Comparison of ENCODE assay signal across 13 mouse cellular contexts in genomic region chr10:68324061-68324460, GRCm38 (mm10). TPM values are rescaled to one million over a fixed set of nuclear protein-coding genes. Genes with fewer than 3 reads are reported as not detected.
DNase-seq lines count a peak whose midpoint lies in the region; ATAC-seq and TF ChIP-seq lines count a peak whose summit lies in the region.
"Had no signal": no experiment of that assay in that cellular context is flagged by ENCODE, and none has a peak within 500 bp of the region (broad histone marks: within the 10 kb centered on the region; RNA-seq: fewer than 3 reads in every experiment).

No protein-coding gene starts in this region.

- no peak for ATAC-seq in hindbrain, embryonic 14.5 days (ENCODE audit: low FRiP score)
- no peak for ATAC-seq in hindbrain, embryonic 12.5 days (ENCODE audit: low FRiP score)
- ATAC-seq in lung, embryonic 15.5 days (ENCODE audit: borderline replicate concordance, extremely low read depth, low FRiP score, low TSS enrichment) = no peak
- ATAC-seq in embryonic facial prominence, embryonic 15.5 days (ENCODE audit: insufficient number of reproducible peaks, low FRiP score, low TSS enrichment, low read depth) = no peak
- ATAC-seq in midbrain, embryonic 15.5 days (replicated peaks) = no peak

- no peaks in the 10 kb centered on the region for H3K36me3 ChIP-seq in hindbrain, embryonic 14.5 days (replicated peaks; ENCODE audit: control insufficient read depth, insufficient read depth)
- no peaks in the 10 kb centered on the region for H3K36me3 ChIP-seq in hindbrain, embryonic 12.5 days
- H3K36me3 ChIP-seq in lung, embryonic 15.5 days = no peaks in the 10 kb centered on the region
- H3K36me3 ChIP-seq in embryonic facial prominence, embryonic 15.5 days = no peaks in the 10 kb centered on the region
- no peaks in the 10 kb centered on the region for H3K36me3 ChIP-seq in midbrain, embryonic 15.5 days (replicated peaks)
- no peaks in the 10 kb centered on the region for H3K36me3 ChIP-seq in thymus, adult 2 months (ENCODE audit: control insufficient read depth, insufficient read depth, low read length)
- H3K36me3 ChIP-seq: liver, embryonic 13.5 days; neural tube, embryonic 15.5 days; stomach, embryonic 15.5 days had no signal

- TF ChIP-seq CTCF in thymus, adult 2 months (IDR thresholded peaks at IDR 0.05; ENCODE audit: borderline replicate concordance, control insufficient read depth, extremely low read depth, insufficient read depth, low read length, poor library complexity) = no peak

- 74% methylated on average over 11 of the region's 11 CpGs for WGBS in hindbrain, embryonic 14.5 days
- WGBS in hindbrain, embryonic 12.5 days = 83% methylated on average over 11 of the region's 11 CpGs
- 77% methylated on average over 11 of the region's 11 CpGs for WGBS in lung, embryonic 15.5 days
- WGBS in embryonic facial prominence, embryonic 15.5 days = 55% methylated on average over 11 of the region's 11 CpGs
- WGBS in midbrain, embryonic 15.5 days = 52% methylated on average over 11 of the region's 11 CpGs
- whole genome bisulfite sequencing in thymus, adult 2 months = 94% methylated on average over 11 of the region's 11 CpGs

- H3K27me3 ChIP-seq in hindbrain, embryonic 14.5 days (ENCODE audit: control insufficient read depth, insufficient read depth, low read length) = no peaks in the 10 kb centered on the region
- H3K27me3 ChIP-seq in hindbrain, embryonic 12.5 days = no peaks in the 10 kb centered on the region
- no peaks in the 10 kb centered on the region for H3K27me3 ChIP-seq in lung, embryonic 15.5 days
- H3K27me3 ChIP-seq in embryonic facial prominence, embryonic 15.5 days = no peaks in the 10 kb centered on the region
- H3K27me3 ChIP-seq in midbrain, embryonic 15.5 days (replicated peaks) = no peaks in the 10 kb centered on the region
- no peaks in the 10 kb centered on the region for H3K27me3 ChIP-seq in thymus, adult 2 months (ENCODE audit: control insufficient read depth, insufficient read depth, low read length)
- H3K27me3 ChIP-seq: liver, embryonic 13.5 days; neural tube, embryonic 15.5 days; stomach, embryonic 15.5 days had no signal

- H3K4me1 ChIP-seq in hindbrain, embryonic 14.5 days (replicated peaks; ENCODE audit: control insufficient read depth, insufficient read depth, low read length) = 0 out of 2 replicates have a peak, but pooled peaks cover 4% of the 10 kb centered on the region
- H3K4me1 ChIP-seq in hindbrain, embryonic 12.5 days = 0 out of 2 replicates have a peak, but pooled peaks cover 5% of the 10 kb centered on the region
- H3K4me1 ChIP-seq in lung, embryonic 15.5 days = peaks cover 22% of the 10 kb centered on the region
- H3K4me1 ChIP-seq in embryonic facial prominence, embryonic 15.5 days = peaks cover 6% of the 10 kb centered on the region; the same call in 1 of the 2 replicates
- H3K4me1 ChIP-seq in midbrain, embryonic 15.5 days = no peaks in the 10 kb centered on the region
- H3K4me1 ChIP-seq in thymus, adult 2 months (replicated peaks; ENCODE audit: control insufficient read depth, insufficient read depth, low read length) = no peaks in the 10 kb centered on the region
- H3K4me1 ChIP-seq: liver, embryonic 13.5 days; neural tube, embryonic 15.5 days had no signal

- no peak for TF ChIP-seq POLR2A in thymus, adult 2 months (IDR thresholded peaks at IDR 0.05; ENCODE audit: control insufficient read depth, extremely low read depth, insufficient read depth, low read length, poor library complexity)

- no peak overlapping the region for H3K9ac ChIP-seq in hindbrain, embryonic 14.5 days
- no peak overlapping the region for H3K9ac ChIP-seq in hindbrain, embryonic 12.5 days
- H3K9ac ChIP-seq in lung, embryonic 15.5 days = no peak overlapping the region
- no peak overlapping the region for H3K9ac ChIP-seq in embryonic facial prominence, embryonic 15.5 days
- no peak overlapping the region for H3K9ac ChIP-seq in midbrain, embryonic 15.5 days
- H3K9ac ChIP-seq: liver, embryonic 13.5 days; neural tube, embryonic 15.5 days; stomach, embryonic 15.5 days had no signal

- DNase-seq in hindbrain, embryonic 14.5 days (ENCODE audit: low spot score) = no peak
- no peak for DNase-seq in lung, adult 18-20 months
- DNase-seq in thymus, adult 2 months = no peak
- DNase-seq: cerebellum, postnatal 14 days; heart, adult 18-20 months; kidney, adult 9 months; liver, embryonic 13.5 days had no signal

- no peaks in the 10 kb centered on the region for H3K9me3 ChIP-seq in hindbrain, embryonic 14.5 days (ENCODE audit: control insufficient read depth, low read length)
- no peaks in the 10 kb centered on the region for H3K9me3 ChIP-seq in hindbrain, embryonic 12.5 days (replicated peaks)
- no peaks in the 10 kb centered on the region for H3K9me3 ChIP-seq in lung, embryonic 15.5 days
- no peaks in the 10 kb centered on the region for H3K9me3 ChIP-seq in embryonic facial prominence, embryonic 15.5 days (replicated peaks)
- no peaks in the 10 kb centered on the region for H3K9me3 ChIP-seq in midbrain, embryonic 15.5 days
- H3K9me3 ChIP-seq: liver, embryonic 13.5 days; neural tube, embryonic 15.5 days; stomach, embryonic 15.5 days had no signal

- no peak overlapping the region for H3K27ac ChIP-seq in hindbrain, embryonic 14.5 days
- H3K27ac ChIP-seq in hindbrain, embryonic 12.5 days = no peak overlapping the region
- peak overlapping the region; percentile 72; the same call in 1 of the 2 replicates for H3K27ac ChIP-seq in lung, embryonic 15.5 days
- H3K27ac ChIP-seq in embryonic facial prominence, embryonic 15.5 days (replicated peaks) = no peak overlapping the region
- no peak overlapping the region for H3K27ac ChIP-seq in midbrain, embryonic 15.5 days
- H3K27ac ChIP-seq in thymus, adult 2 months (ENCODE audit: control insufficient read depth, insufficient read depth, low read length) = no peak overlapping the region
- H3K27ac ChIP-seq: liver, embryonic 13.5 days; neural tube, embryonic 15.5 days; stomach, embryonic 15.5 days had no signal

- peak overlapping the region; percentile 8; the same call in 1 of the 2 replicates for H3K4me2 ChIP-seq in hindbrain, embryonic 14.5 days (replicated peaks)
- no peak overlapping the region for H3K4me2 ChIP-seq in hindbrain, embryonic 12.5 days (replicated peaks)
- no peak overlapping the region for H3K4me2 ChIP-seq in lung, embryonic 15.5 days
- 0 out of 2 replicates have a peak overlapping the region, but pooled peaks have one; percentile 8 for H3K4me2 ChIP-seq in embryonic facial prominence, embryonic 15.5 days (replicated peaks)
- peak overlapping the region; percentile 19 for H3K4me2 ChIP-seq in midbrain, embryonic 15.5 days
- H3K4me2 ChIP-seq: liver, embryonic 13.5 days; neural tube, embryonic 15.5 days; stomach, embryonic 15.5 days had no signal

- no peak overlapping the region for H3K4me3 ChIP-seq in hindbrain, embryonic 14.5 days (replicated peaks; ENCODE audit: low read length)
- H3K4me3 ChIP-seq in hindbrain, embryonic 12.5 days = no peak overlapping the region
- H3K4me3 ChIP-seq in lung, embryonic 15.5 days = no peak overlapping the region
- no peak overlapping the region for H3K4me3 ChIP-seq in embryonic facial prominence, embryonic 15.5 days (replicated peaks)
- no peak overlapping the region for H3K4me3 ChIP-seq in midbrain, embryonic 15.5 days
- H3K4me3 ChIP-seq in thymus, adult 2 months (ENCODE audit: control insufficient read depth, insufficient read depth, low read length) = no peak overlapping the region
- H3K4me3 ChIP-seq: liver, embryonic 13.5 days; neural tube, embryonic 15.5 days; stomach, embryonic 15.5 days had no signal

RNA-seq across cellular contexts. Expression of gene Arid5b, which starts 45.5 kb away (rescaled TPM):
- 17.4 and 21.0 TPM in 2 replicates for polyA plus RNA-seq in hindbrain, embryonic 14.5 days (2014; fragmentation: Nextera tagmentation; extraction: Ambion mirVana)
- polyA plus RNA-seq in hindbrain, embryonic 12.5 days (2016; fragmentation: Nextera tagmentation; extraction: Ambion mirVana) = 27.8 and 28.2 TPM in 2 replicates
- polyA plus RNA-seq in lung, embryonic 15.5 days (2015; fragmentation: Nextera tagmentation; extraction: Ambion mirVana) = 36.7 and 39.1 TPM in 2 replicates
- 46.7 and 50.2 TPM in 2 replicates for polyA plus RNA-seq in embryonic facial prominence, embryonic 15.5 days (2015; fragmentation: Nextera tagmentation; extraction: Ambion mirVana)
- polyA plus RNA-seq in midbrain, embryonic 15.5 days (2015; fragmentation: Nextera tagmentation; extraction: Ambion mirVana) = 19.0 and 19.5 TPM in 2 replicates
- polyA plus RNA-seq in thymus, adult 2 months (2012; rRNA removed) = 4.0 and 4.6 TPM in 2 replicates

Comparison
In these comparisons a context has a peak if more than half of its experiments do, and no peak if none do; other contexts are left out.
1. H3K4me2 ChIP-seq: peak in hindbrain, embryonic 14.5 days (single experiment), embryonic facial prominence, embryonic 15.5 days (single experiment) and midbrain, embryonic 15.5 days (single experiment); none in hindbrain, embryonic 12.5 days (single experiment) and lung, embryonic 15.5 days (single experiment).